Mouse (Mus musculus): Measurements from ENCODE around the gene Cdc42bpg.
A peak's percentile ranks its signal among the peaks of the same experiment; 100 is the strongest.

The Cdc42bpg gene

GRCm38 (mm10) chr19:6306137-6306551 is at the start of gene Cdc42bpg:
TSS of gene Cdc42bpg (plus strand) at chr19:6306456.
- peak; percentile 96 for DNase-seq

GRCm38 (mm10) chr19:6260428-6260827 is 45.8 kb upstream of the Cdc42bpg start:
- peak; percentile 56 for DNase-seq

GRCm38 (mm10) chr19:6260946-6261345 is 45.3 kb upstream of the Cdc42bpg start:
- no peak for DNase-seq

- no peak for DNase-seq
Observed at GRCm38 (mm10) chr19:6261379-6261778, 44.9 kb upstream of the Cdc42bpg start.

GRCm38 (mm10) chr19:6262222-6262621 is 44.0 kb upstream of the Cdc42bpg start:
- peak; percentile 85 for DNase-seq

- DNase-seq: peak; percentile 95
Observed at GRCm38 (mm10) chr19:6262839-6263433, 43.3 kb upstream of the Cdc42bpg start.

GRCm38 (mm10) chr19:6264200-6264599 is 42.1 kb upstream of the Cdc42bpg start:
- no peak for DNase-seq

GRCm38 (mm10) chr19:6264945-6265344 is 41.3 kb upstream of the Cdc42bpg start:
- no peak for DNase-seq

GRCm38 (mm10) chr19:6265727-6266182 is 40.5 kb upstream of the Cdc42bpg start:
- no peak for DNase-seq

- DNase-seq: peak; percentile 59
Observed at GRCm38 (mm10) chr19:6267306-6268169, 38.7 kb upstream of the Cdc42bpg start.

GRCm38 (mm10) chr19:6268170-6268528 is 38.1 kb upstream of the Cdc42bpg start:
- DNase-seq: peak; percentile 93

- DNase-seq: no peak
Observed at GRCm38 (mm10) chr19:6268670-6269132, 37.6 kb upstream of the Cdc42bpg start.

GRCm38 (mm10) chr19:6269798-6270475 is 36.3 kb upstream of the Cdc42bpg start:
- no peak for DNase-seq

GRCm38 (mm10) chr19:6270661-6271060 is 35.6 kb upstream of the Cdc42bpg start:
- DNase-seq: no peak

- peak; percentile 79 for DNase-seq
Observed at GRCm38 (mm10) chr19:6271206-6271605, 35.0 kb upstream of the Cdc42bpg start.

GRCm38 (mm10) chr19:6272053-6272452 is 34.2 kb upstream of the Cdc42bpg start:
- peak; percentile 91 for DNase-seq

- DNase-seq: no peak
Observed at GRCm38 (mm10) chr19:6272738-6273137, 33.5 kb upstream of the Cdc42bpg start.

- DNase-seq: no peak
Observed at GRCm38 (mm10) chr19:6273592-6273991, 32.7 kb upstream of the Cdc42bpg start.

GRCm38 (mm10) chr19:6273998-6274608 is 32.2 kb upstream of the Cdc42bpg start:
- DNase-seq: no peak

- DNase-seq: no peak
Observed at GRCm38 (mm10) chr19:6275740-6276389, 30.4 kb upstream of the Cdc42bpg start.

GRCm38 (mm10) chr19:6276426-6277421 is 29.5 kb upstream of the Cdc42bpg start, which contains the start of gene Ehd1:
TSS of gene Ehd1 (plus strand) at chr19:6276725.
- peak; percentile 99 for DNase-seq

Measured in kidney, adult 9 months (tissue).